Mouse (Mus musculus) liver, embryonic 13.5 days (tissue): Measurements from ENCODE around the gene Clrn3. TPM values are rescaled to one million over a fixed set of nuclear protein-coding genes. Genes with fewer than 3 reads are reported as not detected.

Experiments used
- ATAC-seq: fragments of 200-750 bp; cut with Nextera tagmentation; 2 replicates; pipeline ENCODE4 v1.8.0; 2017; ENCODE audit warnings: low read depth, mild to moderate bottlenecking, moderate number of reproducible peaks, moderate library complexity
- DNase-seq: peaks from one replicate; pipeline ENCODE4 v3.0.0; 2022
- H3K27ac ChIP-seq: fragments of 300-500 bp; sonication (generic); 2 replicates; pipeline ENCODE4 v1.5.1; 2015; ENCODE audit warnings: moderate library complexity, mild to moderate bottlenecking, inconsistent platforms
- H3K27me3 ChIP-seq: fragments of 300-500 bp; sonication (generic); 2 replicates; pipeline ENCODE4 v1.6.1; 2015; ENCODE audit warnings: mild to moderate bottlenecking, inconsistent platforms
- H3K36me3 ChIP-seq: fragments of 300-500 bp; sonication (generic); 2 replicates; pipeline ENCODE4 v1.6.1; 2015; ENCODE audit warnings: mild to moderate bottlenecking, inconsistent platforms
- H3K4me1 ChIP-seq: fragments of 300-500 bp; sonication (generic); replicated peaks from 2 replicates; pipeline ENCODE4 v1.6.1; 2015; ENCODE audit warnings: inconsistent platforms
- H3K4me2 ChIP-seq: fragments of 300-500 bp; sonication (generic); 2 replicates; pipeline ENCODE4 v1.6.1; 2015; ENCODE audit warnings: inconsistent platforms, mild to moderate bottlenecking, moderate library complexity
- H3K4me3 ChIP-seq: fragments of 300-500 bp; sonication (generic); replicated peaks from 2 replicates; pipeline ENCODE4 v1.5.1; 2015; ENCODE audit warnings: mild to moderate bottlenecking, inconsistent platforms
- H3K9ac ChIP-seq: fragments of 300-500 bp; sonication (generic); 2 replicates; pipeline ENCODE4 v1.6.1; 2015; ENCODE audit warnings: mild to moderate bottlenecking, inconsistent platforms
- H3K9me3 ChIP-seq: fragments of 300-500 bp; sonication (generic); replicated peaks from 2 replicates; pipeline ENCODE4 v1.6.1; 2016; ENCODE audit warnings: inconsistent platforms
- WGBS: fragments of 180-500 bp; shearing (Covaris S2); methylation state at CpG from one replicate; pipeline ENCODE4 v1.1.7; 2015; ENCODE audit not compliant: insufficient replicate concordance; 5-methylcytosine and 5-hydroxymethylcytosine counted together
- polyA plus RNA-seq: library from polyadenylated mRNA; unstranded; fragments of >200 nt; fragmentation: Nextera tagmentation; extraction: Ambion mirVana; gene quantifications from 2 replicates; pipeline ENCODE4 v1.2.1, GENCODE M21; 2015

Clrn3 gene
- polyA plus RNA-seq, 1 experiment from 2014 or later: not detected

GRCm38 (mm10) chr7:135486645-135487382, 41.6 kb downstream of the Clrn3 start:
- peaks cover 13% of the 10 kb centered on the region; the same call in 1 of the 2 replicates for H3K27me3 ChIP-seq
- DNase-seq (no peak), ATAC-seq (no peak)
- H3K27ac ChIP-seq: no peak overlapping the region
- H3K9ac ChIP-seq: no peak overlapping the region
- H3K4me3 ChIP-seq: no peak overlapping the region
- no peaks in the 10 kb centered on the region for H3K9me3 ChIP-seq
- H3K36me3 ChIP-seq: no peaks in the 10 kb centered on the region
- no peaks in the 10 kb centered on the region for H3K4me1 ChIP-seq
- H3K4me2 ChIP-seq: no peak overlapping the region
- 55% methylated on average over 10 of the region's 10 CpGs for WGBS

GRCm38 (mm10) chr7:135485796-135486410, 42.6 kb downstream of the Clrn3 start:
- no peak for ATAC-seq
- Histone ChIP-seq H3K9ac (no peak overlapping the region), H3K27me3 (peaks cover 13% of the 10 kb centered on the region; the same call in 1 of the 2 replicates), H3K27ac (no peak overlapping the region), H3K9me3 (no peaks in the 10 kb centered on the region), H3K4me3 (no peak overlapping the region), H3K4me2 (no peak overlapping the region), H3K36me3 (no peaks in the 10 kb centered on the region), H3K4me1 (no peaks in the 10 kb centered on the region)
- no peak for DNase-seq
- 25% methylated on average over 12 of the region's 12 CpGs for WGBS

- ATAC-seq: no peak
- H3K4me3 ChIP-seq: no peak overlapping the region
- H3K36me3 ChIP-seq: no peaks in the 10 kb centered on the region
- H3K9me3 ChIP-seq: no peaks in the 10 kb centered on the region
- WGBS: 18% methylated on average over 10 of the region's 10 CpGs
- no peak overlapping the region for H3K9ac ChIP-seq
- no peak for DNase-seq
- H3K4me1 ChIP-seq: no peaks in the 10 kb centered on the region
- H3K27me3 ChIP-seq: peaks cover 13% of the 10 kb centered on the region; the same call in 1 of the 2 replicates
- H3K4me2 ChIP-seq: no peak overlapping the region
- H3K27ac ChIP-seq: no peak overlapping the region
These were observed 43.2 kb downstream of the Clrn3 start for GRCm38 (mm10) chr7:135485116-135485795.

DNA sequence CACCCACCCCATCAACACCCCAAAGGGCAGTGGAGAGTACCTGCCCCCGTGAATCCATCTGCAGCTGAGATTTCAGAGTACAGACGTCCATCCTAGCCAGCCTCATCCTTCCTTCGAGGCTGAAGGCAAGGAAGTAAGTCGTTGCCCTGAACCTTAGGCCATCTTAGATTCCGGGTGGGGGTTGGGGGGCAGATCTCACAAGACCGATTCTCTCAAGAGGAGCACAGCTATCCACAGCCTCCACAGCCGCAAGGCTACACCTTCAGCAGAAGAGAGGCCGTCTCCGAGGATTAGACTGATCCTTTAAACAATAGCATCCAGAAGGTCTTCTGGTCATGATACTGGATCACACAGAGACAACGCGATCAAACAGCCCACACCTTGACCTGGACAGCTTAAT, 44.1 kb downstream of the Clrn3 start:
- no peak overlapping the region for H3K9ac ChIP-seq
- no peaks in the 10 kb centered on the region for H3K4me1 ChIP-seq
- H3K9me3 ChIP-seq: no peaks in the 10 kb centered on the region
- 34% methylated on average over 11 of the region's 11 CpGs for WGBS
- H3K27me3 ChIP-seq: peaks cover 13% of the 10 kb centered on the region; the same call in 1 of the 2 replicates
- no peak overlapping the region for H3K4me3 ChIP-seq
- H3K27ac ChIP-seq: no peak overlapping the region
- H3K4me2 ChIP-seq: no peak overlapping the region
- no peak for ATAC-seq
- no peak for DNase-seq
- no peaks in the 10 kb centered on the region for H3K36me3 ChIP-seq

DNA sequence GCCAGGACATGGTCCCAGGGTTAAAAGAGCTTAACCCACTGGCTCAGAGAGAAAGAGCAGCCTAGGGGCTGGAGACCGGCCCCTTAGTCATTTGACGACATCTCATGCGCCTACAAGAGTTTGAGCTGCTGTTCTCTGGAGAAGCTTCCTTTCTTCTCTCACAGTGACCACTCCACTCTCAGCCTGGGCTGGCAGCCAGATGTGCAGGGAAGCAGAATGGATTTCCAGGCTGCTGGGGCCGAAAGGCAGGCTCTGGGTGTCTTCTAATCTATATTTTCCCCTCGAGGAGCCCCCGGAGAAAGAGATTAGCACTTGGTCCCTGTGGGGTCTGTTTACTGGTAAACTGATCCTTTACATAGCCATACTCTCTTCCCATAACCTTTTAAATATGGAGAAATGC, 44.7 kb downstream of the Clrn3 start:
- H3K9me3 ChIP-seq: no peaks in the 10 kb centered on the region
- DNase-seq (no peak), ATAC-seq (no peak)
- no peak overlapping the region for H3K27ac ChIP-seq
- no peaks in the 10 kb centered on the region for H3K4me1 ChIP-seq
- no peak overlapping the region for H3K4me3 ChIP-seq
- H3K9ac ChIP-seq: no peak overlapping the region
- H3K27me3 ChIP-seq: peaks cover 13% of the 10 kb centered on the region; the same call in 1 of the 2 replicates
- no peaks in the 10 kb centered on the region for H3K36me3 ChIP-seq
- no peak overlapping the region for H3K4me2 ChIP-seq
- WGBS: 47% methylated on average over 6 of the region's 6 CpGs

DNA sequence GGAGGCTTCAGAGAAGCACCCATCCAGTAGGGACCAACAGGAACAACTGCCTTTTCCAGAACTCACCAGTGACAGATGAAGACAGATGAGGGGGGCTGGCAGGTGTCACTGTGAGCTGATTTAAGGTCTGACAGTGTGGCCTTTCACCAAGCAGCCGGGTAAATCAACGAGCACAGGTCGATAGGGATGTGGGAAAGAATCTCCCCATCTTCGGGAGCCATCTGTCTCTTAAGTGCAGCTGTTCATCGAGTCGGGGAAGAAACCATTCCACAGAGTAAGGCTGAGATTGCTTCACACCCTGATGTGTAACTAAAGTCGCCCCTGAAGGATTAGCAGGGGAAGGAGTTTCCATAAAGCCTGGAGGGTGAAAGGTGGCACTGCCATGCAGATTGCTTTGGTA, 47.3 kb downstream of the Clrn3 start:
- peaks cover 8% of the 10 kb centered on the region; the same call in 1 of the 2 replicates for H3K27me3 ChIP-seq
- 37% methylated on average over 7 of the region's 7 CpGs for WGBS

GRCm38 (mm10) chr7:135479912-135480311, 48.5 kb downstream of the Clrn3 start:
- H3K9ac ChIP-seq: no peak overlapping the region
- no peaks in the 10 kb centered on the region for H3K9me3 ChIP-seq
- no peak overlapping the region for H3K27ac ChIP-seq
- 66% methylated on average over 6 of the region's 6 CpGs for WGBS
- DNase-seq: no peak
- no peak overlapping the region for H3K4me2 ChIP-seq
- no peaks in the 10 kb centered on the region for H3K4me1 ChIP-seq
- no peaks in the 10 kb centered on the region for H3K36me3 ChIP-seq
- peaks cover 8% of the 10 kb centered on the region; the same call in 1 of the 2 replicates for H3K27me3 ChIP-seq
- no peak overlapping the region for H3K4me3 ChIP-seq
- no peak for ATAC-seq

More for the DNA sequence above, 47.3 kb downstream of the Clrn3 start:
- Histone ChIP-seq H3K4me3 (no peak overlapping the region), H3K9me3 (no peaks in the 10 kb centered on the region), H3K9ac (no peak overlapping the region), H3K4me1 (no peaks in the 10 kb centered on the region), H3K4me2 (no peak overlapping the region), H3K27ac (no peak overlapping the region), H3K36me3 (no peaks in the 10 kb centered on the region)
- DNase-seq: no peak
- ATAC-seq: no peak

DNA sequence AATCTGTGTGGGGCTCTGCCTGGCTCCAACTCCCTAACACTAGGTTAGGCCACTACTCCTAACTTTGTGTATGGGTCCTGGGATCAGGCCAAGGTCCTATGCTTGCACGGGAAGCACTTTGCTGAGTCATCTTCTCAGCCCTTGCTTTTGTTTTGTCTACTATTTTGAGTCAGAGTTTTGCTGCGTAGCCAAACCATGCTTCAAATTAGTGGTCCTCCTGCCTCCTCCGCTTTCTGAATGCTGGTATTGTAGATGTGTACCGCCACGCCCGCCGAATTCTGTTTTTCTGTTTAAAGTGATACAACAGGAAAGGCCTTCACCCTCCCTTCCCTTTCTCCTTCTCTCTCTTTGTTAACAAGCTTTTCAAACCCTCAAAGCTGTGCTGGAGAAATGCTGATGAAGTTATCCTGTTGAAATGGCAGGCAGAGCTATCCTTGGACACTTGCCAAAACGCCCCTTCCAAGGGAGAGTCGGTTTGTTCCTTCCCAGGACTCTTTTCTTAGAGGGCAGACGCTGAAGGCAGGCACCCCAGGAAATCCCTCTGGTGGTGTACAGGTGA, 49.1 kb downstream of the Clrn3 start:
- ATAC-seq (no peak), DNase-seq (no peak)
- H3K4me3 ChIP-seq: no peak overlapping the region
- H3K4me2 ChIP-seq: no peak overlapping the region
- H3K27ac ChIP-seq: no peak overlapping the region
- H3K4me1 ChIP-seq: no peaks in the 10 kb centered on the region
- peaks cover 8% of the 10 kb centered on the region; the same call in 1 of the 2 replicates for H3K27me3 ChIP-seq
- no peaks in the 10 kb centered on the region for H3K36me3 ChIP-seq
- WGBS: 57% methylated on average over 10 of the region's 10 CpGs
- no peaks in the 10 kb centered on the region for H3K9me3 ChIP-seq
- no peak overlapping the region for H3K9ac ChIP-seq

DNA sequence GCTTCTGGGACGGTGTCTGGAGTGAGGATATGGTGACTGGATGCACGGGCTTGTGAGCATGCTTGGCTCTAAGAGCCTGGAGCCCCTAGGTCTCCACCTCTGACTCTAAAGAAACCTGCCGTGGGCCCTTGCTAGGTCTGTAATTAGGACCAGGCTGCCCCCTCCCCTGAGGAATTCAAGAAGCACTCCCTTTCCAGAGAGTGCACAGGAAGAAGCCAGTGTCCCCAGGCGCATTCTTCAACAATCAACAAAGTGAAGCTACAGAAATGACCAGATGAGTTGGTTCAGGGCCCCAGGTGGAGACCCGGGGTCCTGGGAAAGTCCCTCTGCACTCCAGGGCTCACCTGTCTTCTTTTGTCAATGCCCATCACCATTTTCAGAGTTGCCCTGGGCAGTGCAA, 51.2 kb downstream of the Clrn3 start:
- ATAC-seq: no peak
- no peak overlapping the region for H3K27ac ChIP-seq
- 50% methylated on average over 5 of the region's 5 CpGs for WGBS

GRCm38 (mm10) chr7:135475981-135476380, 52.5 kb downstream of the Clrn3 start:
- Histone ChIP-seq H3K36me3 (no peaks in the 10 kb centered on the region), H3K4me2 (no peak overlapping the region), H3K27ac (no peak overlapping the region), H3K4me3 (no peak overlapping the region), H3K9me3 (no peaks in the 10 kb centered on the region), H3K4me1 (no peaks in the 10 kb centered on the region), H3K9ac (no peak overlapping the region), H3K27me3 (no peaks in the 10 kb centered on the region)
- WGBS: 50% methylated on average over 8 of the region's 8 CpGs
- no peak for DNase-seq
- no peak for ATAC-seq

More for the DNA sequence above, 51.2 kb downstream of the Clrn3 start:
- no peaks in the 10 kb centered on the region for H3K36me3 ChIP-seq
- no peaks in the 10 kb centered on the region for H3K27me3 ChIP-seq
- no peak for DNase-seq
- H3K9me3 ChIP-seq: no peaks in the 10 kb centered on the region
- H3K9ac ChIP-seq: no peak overlapping the region
- H3K4me3 ChIP-seq: no peak overlapping the region
- H3K4me2 ChIP-seq: no peak overlapping the region
- no peaks in the 10 kb centered on the region for H3K4me1 ChIP-seq

- H3K4me3 ChIP-seq: no peak overlapping the region
- 63% methylated on average over 5 of the region's 5 CpGs for WGBS
- no peak overlapping the region for H3K9ac ChIP-seq
- H3K4me2 ChIP-seq: no peak overlapping the region
- no peaks in the 10 kb centered on the region for H3K36me3 ChIP-seq
- H3K27ac ChIP-seq: no peak overlapping the region
- H3K9me3 ChIP-seq: no peaks in the 10 kb centered on the region
- H3K4me1 ChIP-seq: no peaks in the 10 kb centered on the region
- DNase-seq (no peak), ATAC-seq (no peak)
- H3K27me3 ChIP-seq: 0 out of 2 replicates have a peak, but pooled peaks cover 2% of the 10 kb centered on the region
These were observed 58.1 kb downstream of the Clrn3 start for GRCm38 (mm10) chr7:135470319-135470718.
